Mouse (Mus musculus): ENCODE measurements around the gene Hnrnph2.
A peak's percentile ranks its signal among the peaks of the same experiment; 100 is the strongest.

Hnrnph2 gene

GRCm38 (mm10) chrX:134614306-134614705 is 13.3 kb downstream of the Hnrnph2 start:
- DNase-seq (ENCODE audit: low read depth, low spot score): no peak

GRCm38 (mm10) chrX:134619695-134620094 is 18.7 kb downstream of the Hnrnph2 start:
- DNase-seq (ENCODE audit: low read depth, low spot score): no peak

GRCm38 (mm10) chrX:134620254-134620865 is 19.4 kb downstream of the Hnrnph2 start:
- no peak for DNase-seq (ENCODE audit: low read depth, low spot score)

GRCm38 (mm10) chrX:134621685-134622084 is 20.7 kb downstream of the Hnrnph2 start:
- no peak for DNase-seq (ENCODE audit: low read depth, low spot score)

GRCm38 (mm10) chrX:134623350-134623749 is 22.4 kb downstream of the Hnrnph2 start:
- DNase-seq (ENCODE audit: low read depth, low spot score): no peak

GRCm38 (mm10) chrX:134628200-134628599 is 27.2 kb downstream of the Hnrnph2 start:
- no peak for DNase-seq (ENCODE audit: low read depth, low spot score)

GRCm38 (mm10) chrX:134632710-134633109 is 31.7 kb downstream of the Hnrnph2 start:
- no peak for DNase-seq (ENCODE audit: low read depth, low spot score)

GRCm38 (mm10) chrX:134635111-134635510 is 34.1 kb downstream of the Hnrnph2 start:
- no peak for DNase-seq (ENCODE audit: low read depth, low spot score)

- DNase-seq (ENCODE audit: low read depth, low spot score): no peak
Observed at GRCm38 (mm10) chrX:134635860-134636259, 34.9 kb downstream of the Hnrnph2 start.

- no peak for DNase-seq (ENCODE audit: low read depth, low spot score)
Observed at GRCm38 (mm10) chrX:134641000-134641760, 40.2 kb downstream of the Hnrnph2 start.

- no peak for DNase-seq (ENCODE audit: low read depth, low spot score)
Observed at GRCm38 (mm10) chrX:134646338-134646737, 45.4 kb downstream of the Hnrnph2 start.

GRCm38 (mm10) chrX:134647421-134647820 is 46.4 kb downstream of the Hnrnph2 start:
- no peak for DNase-seq (ENCODE audit: low read depth, low spot score)

GRCm38 (mm10) chrX:134648031-134648692 is 47.2 kb downstream of the Hnrnph2 start:
- DNase-seq (ENCODE audit: low read depth, low spot score): peak; percentile 60

GRCm38 (mm10) chrX:134652061-134652460 is 51.1 kb downstream of the Hnrnph2 start:
- DNase-seq (ENCODE audit: low read depth, low spot score): no peak
